Mouse (Mus musculus): ENCODE measurements around the gene Pdpk1.
"Not testable (repeated sequence)": the region's sequence is repeated elsewhere in the genome, so short reads cannot be mapped to it uniquely, and the experiment has no call there.

The Pdpk1 gene

GRCm38 (mm10) chr17:24134062-24134461 is 16.7 kb downstream of the Pdpk1 start:
- in situ Hi-C loops (cut with MboI; ENCODE audit: low pct_unique_long_range_greater_than_20kb in 1 of 2, low sequenced_read_pairs in 2 of 2, unreplicated experiment in 1 of 2), result no loop called here

- in situ Hi-C loops (cut with MboI; ENCODE audit: low pct_unique_long_range_greater_than_20kb in 1 of 2, low sequenced_read_pairs in 2 of 2, unreplicated experiment in 1 of 2), result not testable (repeated sequence)
Observed at GRCm38 (mm10) chr17:24132919-24133318, 17.8 kb downstream of the Pdpk1 start.

- in situ Hi-C loops (cut with MboI; ENCODE audit: low pct_unique_long_range_greater_than_20kb in 1 of 2, low sequenced_read_pairs in 2 of 2, unreplicated experiment in 1 of 2), result no loop called here
Observed at GRCm38 (mm10) chr17:24131570-24131969, 19.2 kb downstream of the Pdpk1 start.

GRCm38 (mm10) chr17:24129246-24129645 is 21.5 kb downstream of the Pdpk1 start:
- in situ Hi-C loops (cut with MboI; ENCODE audit: low pct_unique_long_range_greater_than_20kb in 1 of 2, low sequenced_read_pairs in 2 of 2, unreplicated experiment in 1 of 2), result not testable (repeated sequence)

DNA sequence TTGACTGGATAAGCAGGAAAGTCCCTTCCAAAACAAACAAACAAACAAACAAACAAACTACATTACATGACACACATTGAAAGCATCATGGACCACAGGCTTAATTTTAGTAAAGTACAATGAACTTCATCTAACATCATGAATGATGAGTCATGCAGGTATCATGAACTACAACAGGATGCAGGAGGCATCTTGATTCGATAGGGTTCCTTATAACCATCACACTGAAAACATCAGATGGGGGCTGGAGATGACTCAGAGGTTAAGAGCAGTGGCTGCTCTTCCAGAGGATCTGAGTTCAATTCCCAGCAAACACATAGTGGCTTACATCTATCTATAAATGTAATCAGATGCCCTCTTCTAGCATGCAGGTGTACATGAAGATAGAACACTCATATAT is 23.1 kb downstream of the Pdpk1 start:
- in situ Hi-C loops (cut with MboI; ENCODE audit: low pct_unique_long_range_greater_than_20kb in 1 of 2, low sequenced_read_pairs in 2 of 2, unreplicated experiment in 1 of 2), result no loop called here

- in situ Hi-C loops (cut with MboI; ENCODE audit: low pct_unique_long_range_greater_than_20kb in 1 of 2, low sequenced_read_pairs in 2 of 2, unreplicated experiment in 1 of 2), result no loop called here
Observed at GRCm38 (mm10) chr17:24126801-24127200, 23.9 kb downstream of the Pdpk1 start.

GRCm38 (mm10) chr17:24119446-24119845 is 31.3 kb downstream of the Pdpk1 start:
- in situ Hi-C loops (cut with MboI; ENCODE audit: low pct_unique_long_range_greater_than_20kb in 1 of 2, low sequenced_read_pairs in 2 of 2, unreplicated experiment in 1 of 2), result no loop called here

GRCm38 (mm10) chr17:24113031-24113430 is 37.7 kb downstream of the Pdpk1 start:
- in situ Hi-C loops (cut with MboI; ENCODE audit: low pct_unique_long_range_greater_than_20kb in 1 of 2, low sequenced_read_pairs in 2 of 2, unreplicated experiment in 1 of 2), result no loop called here

DNA sequence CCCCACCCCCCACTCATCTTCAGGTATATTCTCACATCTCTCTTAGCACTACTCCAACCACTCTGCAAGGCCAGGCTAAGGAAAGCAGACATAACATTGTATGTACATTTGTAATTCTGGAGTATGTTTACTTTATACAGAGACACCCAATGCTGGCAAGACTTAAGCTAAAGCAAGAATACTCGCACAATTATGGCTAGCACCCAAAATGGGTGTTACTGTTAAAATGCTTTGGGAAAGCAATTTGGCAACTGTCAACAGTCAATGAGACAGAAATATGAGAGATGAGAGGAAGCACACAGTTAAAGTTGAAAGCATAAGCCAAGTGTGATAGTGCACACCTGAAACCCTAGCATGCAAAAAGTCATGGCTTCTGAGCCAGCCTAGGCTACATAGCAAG is 39.5 kb downstream of the Pdpk1 start:
- in situ Hi-C loops (cut with MboI; ENCODE audit: low pct_unique_long_range_greater_than_20kb in 1 of 2, low sequenced_read_pairs in 2 of 2, unreplicated experiment in 1 of 2), result no loop called here

DNA sequence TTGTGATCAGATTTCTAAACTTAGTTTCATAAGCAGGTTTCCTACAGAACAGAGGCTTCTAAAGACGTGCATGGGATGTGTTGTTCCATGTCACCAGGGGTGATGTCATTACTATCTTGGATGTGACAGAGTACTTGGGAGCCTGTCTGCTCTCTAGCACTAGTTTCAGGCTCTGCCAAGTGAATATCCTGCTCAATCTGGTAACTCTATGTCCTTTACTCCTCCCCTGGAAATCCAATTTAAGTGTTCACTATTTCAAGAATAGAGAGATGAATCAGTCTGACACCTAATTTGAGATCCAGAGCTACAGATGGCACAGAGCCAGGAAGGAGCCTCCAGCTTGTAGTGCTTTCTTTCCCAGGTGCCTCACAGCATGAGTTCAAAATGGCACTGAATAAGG is 41.8 kb downstream of the Pdpk1 start:
- in situ Hi-C loops (cut with MboI; ENCODE audit: low pct_unique_long_range_greater_than_20kb in 1 of 2, low sequenced_read_pairs in 2 of 2, unreplicated experiment in 1 of 2), result no loop called here

DNA sequence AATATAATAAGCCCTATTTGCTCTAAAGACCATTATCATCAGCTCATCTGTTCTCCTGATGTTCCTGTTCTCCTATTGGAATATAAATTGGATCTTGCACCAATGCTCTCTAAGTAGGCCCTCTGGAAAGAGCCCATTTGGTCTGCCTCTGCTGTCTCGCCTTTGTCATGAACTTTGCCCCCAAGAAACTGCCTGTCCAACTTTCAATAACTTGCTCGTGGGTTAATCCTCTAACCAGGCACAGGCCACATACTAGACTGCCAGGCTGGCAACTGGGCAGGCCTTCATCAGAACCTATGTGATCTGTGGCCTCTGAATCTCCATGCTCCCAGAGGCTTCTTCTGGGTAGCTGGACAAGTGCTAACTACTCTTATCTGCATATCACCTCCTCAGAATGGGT is 45.6 kb downstream of the Pdpk1 start:
- in situ Hi-C loops (cut with MboI; ENCODE audit: low pct_unique_long_range_greater_than_20kb in 1 of 2, low sequenced_read_pairs in 2 of 2, unreplicated experiment in 1 of 2), result no loop called here

- in situ Hi-C loops (cut with MboI; ENCODE audit: low pct_unique_long_range_greater_than_20kb in 1 of 2, low sequenced_read_pairs in 2 of 2, unreplicated experiment in 1 of 2), result no loop called here
Observed at GRCm38 (mm10) chr17:24098354-24098753, 52.4 kb downstream of the Pdpk1 start.

DNA sequence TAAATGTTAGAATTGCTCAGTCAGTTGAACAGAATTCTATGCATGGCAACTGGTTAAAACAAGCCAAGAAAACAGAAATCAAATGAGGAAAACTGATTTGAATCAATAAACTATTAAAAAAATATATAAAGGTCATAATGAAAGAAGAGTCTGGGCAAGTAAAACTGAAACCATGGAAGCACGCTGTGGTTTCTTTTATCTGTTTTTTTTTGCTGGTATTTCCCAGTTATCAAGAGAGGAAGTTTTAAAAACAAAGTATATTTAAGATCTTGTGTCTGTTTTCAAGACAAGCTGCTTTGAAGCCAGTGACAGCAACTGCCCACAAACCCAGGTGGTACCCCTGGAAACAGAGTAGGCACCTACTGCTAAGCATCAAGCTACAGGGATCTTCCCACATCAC is 60.1 kb downstream of the Pdpk1 start:
- in situ Hi-C loops (cut with MboI; ENCODE audit: low pct_unique_long_range_greater_than_20kb in 1 of 2, low sequenced_read_pairs in 2 of 2, unreplicated experiment in 1 of 2), result no loop called here

- in situ Hi-C loops (cut with MboI; ENCODE audit: low pct_unique_long_range_greater_than_20kb in 1 of 2, low sequenced_read_pairs in 2 of 2, unreplicated experiment in 1 of 2), result not testable (repeated sequence)
Observed at GRCm38 (mm10) chr17:24086399-24086798, 64.3 kb downstream of the Pdpk1 start.

GRCm38 (mm10) chr17:24084593-24084992 is 66.1 kb downstream of the Pdpk1 start:
- in situ Hi-C loops (cut with MboI; ENCODE audit: low pct_unique_long_range_greater_than_20kb in 1 of 2, low sequenced_read_pairs in 2 of 2, unreplicated experiment in 1 of 2), result no loop called here

GRCm38 (mm10) chr17:24077101-24077500 is 73.6 kb downstream of the Pdpk1 start:
- in situ Hi-C loops (cut with MboI; ENCODE audit: low pct_unique_long_range_greater_than_20kb in 1 of 2, low sequenced_read_pairs in 2 of 2, unreplicated experiment in 1 of 2), result no loop called here

DNA sequence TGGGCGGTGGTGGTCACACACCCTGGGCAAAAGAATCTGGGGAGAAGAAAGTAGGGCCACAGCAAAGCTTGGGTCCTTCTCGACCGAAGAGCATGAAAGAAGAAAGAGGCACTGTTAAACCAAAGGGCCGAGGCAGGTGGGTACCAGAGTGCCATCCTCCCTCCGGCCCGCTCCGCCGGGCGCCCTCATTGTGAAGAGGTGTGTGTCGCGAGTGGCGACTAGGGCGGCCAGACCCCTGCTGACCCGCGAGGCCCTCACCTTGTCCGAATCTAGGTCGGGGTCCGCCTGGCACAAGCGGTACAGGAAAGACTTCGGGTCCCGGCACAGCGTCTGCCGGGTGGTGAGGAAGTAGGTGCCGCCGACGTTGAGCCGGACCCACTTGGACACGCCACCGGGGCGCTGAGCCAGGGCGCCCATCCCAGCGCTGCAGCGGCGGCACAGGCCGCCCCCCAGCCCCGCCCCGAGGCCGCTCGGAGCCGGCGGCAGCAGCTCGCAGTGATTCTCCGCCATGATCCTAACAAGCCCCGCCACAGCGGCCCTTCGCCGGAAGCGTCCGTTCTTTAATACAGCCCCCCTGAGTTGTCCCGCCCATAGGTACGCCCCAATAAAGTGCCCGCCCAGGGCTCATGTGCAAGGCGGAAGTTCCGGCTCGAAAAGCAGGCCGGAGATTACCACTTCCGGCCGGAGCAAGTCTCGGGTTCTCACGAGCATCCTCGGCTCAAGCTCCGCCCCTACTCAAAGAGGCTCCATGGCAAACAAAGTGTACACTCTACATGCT is 77.6 kb downstream of the Pdpk1 start, which contains the start of gene Kctd5:
TSS of gene Kctd5 (minus strand) at position 567 of the 778 bp plus-strand sequence.
- in situ Hi-C loops (cut with MboI; ENCODE audit: low pct_unique_long_range_greater_than_20kb in 1 of 2, low sequenced_read_pairs in 2 of 2, unreplicated experiment in 1 of 2), result no loop called here

DNA sequence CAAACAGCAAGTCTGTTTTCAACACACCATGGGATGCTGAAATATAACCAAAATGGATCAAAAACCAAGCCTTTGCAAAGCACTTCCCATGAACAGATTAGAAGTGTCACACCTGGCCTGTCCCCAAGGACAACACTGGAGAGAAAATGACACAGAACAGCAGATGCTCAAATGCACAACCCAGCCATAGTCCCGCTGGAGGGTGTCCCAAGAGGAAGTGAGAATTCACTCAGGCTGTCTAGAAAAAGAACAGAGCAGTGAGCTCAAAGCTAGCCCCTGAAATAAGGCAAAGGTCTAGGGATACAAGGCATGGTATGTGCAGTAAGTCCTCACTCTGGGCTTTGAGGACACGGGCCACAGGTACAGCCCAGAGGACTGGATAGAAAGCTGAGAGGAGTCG is 81.2 kb downstream of the Pdpk1 start:
- in situ Hi-C loops (cut with MboI; ENCODE audit: low pct_unique_long_range_greater_than_20kb in 1 of 2, low sequenced_read_pairs in 2 of 2, unreplicated experiment in 1 of 2), result no loop called here

DNA sequence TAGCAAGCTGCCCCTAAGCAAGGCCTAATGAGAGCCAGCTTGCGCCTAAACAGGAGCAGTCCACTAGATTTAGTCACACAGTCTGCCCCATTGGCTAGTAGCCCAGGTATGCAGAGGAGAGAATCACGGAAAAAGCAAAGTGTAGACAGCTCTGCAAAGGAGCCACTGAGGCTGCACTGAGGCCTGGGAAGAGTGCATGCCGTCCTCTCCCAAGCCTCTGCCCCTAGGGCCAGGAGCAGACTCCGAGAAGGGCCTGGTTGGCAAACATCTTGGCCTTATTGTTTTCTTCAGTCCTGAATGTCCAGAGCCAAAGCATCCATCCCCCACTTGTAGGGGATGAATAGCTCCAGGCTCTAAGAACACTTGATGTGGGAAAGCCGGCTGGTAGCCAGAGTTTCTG is 82.5 kb downstream of the Pdpk1 start:
- in situ Hi-C loops (cut with MboI; ENCODE audit: low pct_unique_long_range_greater_than_20kb in 1 of 2, low sequenced_read_pairs in 2 of 2, unreplicated experiment in 1 of 2), result no loop called here

GRCm38 (mm10) chr17:24062459-24063155 is 88.1 kb downstream of the Pdpk1 start:
- in situ Hi-C loops (cut with MboI; ENCODE audit: low pct_unique_long_range_greater_than_20kb in 1 of 2, low sequenced_read_pairs in 2 of 2, unreplicated experiment in 1 of 2), result no loop called here

Measured in mouse embryonic stem cell (cell line).